Mouse (Mus musculus) layer of hippocampus, postnatal 36 days (tissue): ENCODE results near the gene Tacr2. TPM values are rescaled to one million over a fixed set of nuclear protein-coding genes. Genes with fewer than 3 reads are reported as not detected.

Experiments
- DNase-seq, 2 experiments: peaks; one replicate each; pipeline ENCODE4 v3.0.0; 2022
- total RNA-seq, 2 experiments: library from RNA; stranded (reverse); gene quantifications; 2 replicates each; pipeline ENCODE4 v1.2.3; 2021

The Tacr2 gene
- total RNA-seq, 2 experiments from 2014 or later: not detected

DNA sequence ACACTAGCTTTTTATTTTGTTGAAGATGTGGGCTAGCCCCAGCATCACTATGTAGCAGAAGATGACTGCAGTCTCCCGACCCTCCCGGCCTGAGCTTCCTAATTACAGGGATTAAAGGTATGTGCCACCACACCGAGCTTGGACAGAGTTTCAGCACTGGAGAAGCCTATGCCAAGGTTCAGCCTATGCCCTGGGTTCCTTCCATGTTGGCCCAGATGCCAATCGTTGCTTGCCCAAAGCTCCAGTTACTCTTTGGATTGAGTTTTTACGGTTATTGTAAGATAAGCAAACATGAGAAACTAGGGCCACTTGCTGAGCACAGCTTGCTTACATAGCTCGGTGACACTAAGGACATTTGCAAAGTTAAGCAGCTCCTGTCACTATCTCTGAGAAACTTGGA lies 52.9 kb downstream of the Tacr2 start:
- DNase-seq: no peak

DNA sequence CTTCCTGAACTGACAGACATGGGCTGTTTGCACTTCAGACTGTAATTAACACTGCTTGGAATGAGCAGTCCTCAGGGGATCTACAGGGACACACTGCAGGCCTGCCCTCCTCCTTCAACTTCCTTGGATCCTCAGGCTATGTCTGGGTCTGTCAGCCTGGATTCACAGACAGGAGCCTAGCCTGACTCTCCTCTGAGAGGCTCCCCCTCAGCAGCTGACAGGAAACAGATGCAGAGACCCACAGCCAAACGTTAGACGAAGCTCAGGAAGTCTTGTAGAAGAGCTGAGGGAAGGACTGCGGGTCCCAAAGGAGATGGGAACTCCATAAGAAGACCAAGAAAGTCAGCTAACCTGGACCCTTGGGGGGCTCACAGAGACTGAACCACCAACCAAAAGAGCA lies 54.2 kb downstream of the Tacr2 start:
- no peak for DNase-seq

GRCm38 (mm10) chr10:62308896-62309491 lies 56.8 kb downstream of the Tacr2 start:
- no peak for DNase-seq

DNA sequence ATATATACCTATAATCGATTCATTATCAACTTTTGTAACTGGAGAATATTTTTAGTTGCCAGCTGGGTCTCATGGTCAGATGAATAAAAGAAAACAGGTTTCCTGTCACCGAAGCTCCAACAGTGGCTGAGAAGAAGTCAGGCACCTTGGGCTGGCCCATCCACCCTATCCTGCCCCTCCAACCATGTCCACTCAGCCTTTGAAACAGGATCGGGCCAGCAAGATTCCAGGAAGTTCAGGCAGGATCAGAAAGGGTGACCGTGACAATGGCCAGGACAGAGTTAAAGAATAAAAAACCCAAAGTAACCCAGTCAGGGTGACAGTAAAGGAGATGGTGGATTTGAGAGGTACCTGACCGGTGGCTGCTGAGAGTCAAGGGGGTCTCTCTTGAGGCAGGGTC lies 57.4 kb downstream of the Tacr2 start:
- DNase-seq: no peak

DNA sequence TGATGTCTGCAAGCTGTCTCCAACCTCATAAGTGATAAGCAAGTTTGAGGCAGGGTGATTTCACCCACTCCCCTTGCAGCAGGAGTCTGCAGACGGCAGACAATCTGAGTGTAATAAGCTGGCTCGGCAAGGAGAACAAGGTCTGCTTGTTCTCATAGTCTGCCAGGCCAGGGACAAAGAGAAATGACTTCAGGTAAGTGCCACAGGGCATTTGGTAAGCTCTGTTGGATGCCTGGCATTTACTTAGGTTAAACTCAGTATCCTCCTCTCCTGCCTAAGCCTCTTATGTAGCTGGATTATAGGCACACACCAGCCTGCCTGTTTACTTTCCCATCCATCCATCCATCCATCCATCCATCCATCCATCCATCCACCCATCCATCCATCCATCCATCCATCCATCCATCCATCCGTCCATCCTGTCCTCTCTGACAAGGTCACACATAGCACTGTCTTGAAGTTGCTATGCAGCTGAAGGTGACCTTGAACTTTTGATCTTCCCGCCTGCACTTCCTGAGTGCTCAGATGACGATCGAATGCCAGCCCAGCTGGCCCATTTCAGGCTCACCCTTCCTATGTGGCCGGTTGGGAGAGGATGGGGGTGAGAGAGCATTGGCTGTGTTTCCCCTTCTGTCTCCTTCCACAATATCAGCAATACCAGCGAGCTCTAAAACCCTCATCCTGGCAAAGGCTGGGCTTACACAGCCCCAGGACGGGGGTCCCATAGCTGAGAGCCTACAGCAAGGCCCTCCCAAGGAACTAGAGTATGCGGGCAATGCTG lies 58.2 kb downstream of the Tacr2 start:
- no peak for DNase-seq

DNA sequence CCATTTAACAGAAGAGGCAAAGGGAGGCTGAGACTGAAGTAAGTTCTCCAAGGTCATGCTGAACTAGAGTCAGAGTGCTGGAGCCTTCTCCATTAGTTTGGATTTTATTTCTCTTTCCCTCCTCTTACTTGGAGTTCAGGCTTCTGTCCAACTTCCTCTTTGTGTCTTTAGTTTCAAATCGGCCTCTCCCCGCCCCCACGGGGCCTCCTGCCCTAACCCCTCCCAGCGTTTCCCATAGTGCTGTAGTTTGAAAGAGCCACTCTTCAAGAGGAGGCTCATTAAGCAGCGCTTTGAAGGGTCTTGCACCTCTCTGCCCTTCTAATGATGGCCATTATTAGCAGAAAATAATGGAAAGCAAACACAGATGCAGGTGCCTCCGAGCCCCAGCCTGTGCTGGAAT lies 59.2 kb downstream of the Tacr2 start:
- DNase-seq: no peak

- DNase-seq: no peak
Observed at GRCm38 (mm10) chr10:62313140-62313539, 60.9 kb downstream of the Tacr2 start.

- DNase-seq: no peak
Observed at GRCm38 (mm10) chr10:62313885-62314424, 61.7 kb downstream of the Tacr2 start.

Other genes with a start within 250 kb of the Tacr2 start
- not detected for gene Neurog3, start 119.3 kb upstream of the Tacr2 start, total RNA-seq
- 10 to 100 TPM; 31.3 to 37.6 TPM for gene Fam241b, start 108.5 kb upstream of the Tacr2 start, total RNA-seq
- 10 to 100 TPM; 18.3 to 18.5 TPM for gene Tspan15, start 21.2 kb upstream of the Tacr2 start, total RNA-seq
- 100 to 1,000 TPM; 287 to 297 TPM for gene Hk1, start 127.5 kb downstream of the Tacr2 start, total RNA-seq
- gene Hkdc1, start 170.1 kb downstream of the Tacr2 start, total RNA-seq: 1 to 10 TPM; 3.0 to 3.8 TPM
- 1 to 10 TPM; 1.2 to 1.3 TPM for gene 4930507D05Rik, start 197.1 kb downstream of the Tacr2 start, total RNA-seq
- gene Supv3l1, start 197.3 kb downstream of the Tacr2 start, total RNA-seq: 10 to 100 TPM; 25.2 to 26.6 TPM
- 10 to 100 TPM; 43.2 to 46.8 TPM for gene Vps26a, start 234.4 kb downstream of the Tacr2 start, total RNA-seq